Mouse (Mus musculus) heart, postnatal 36 days (tissue): ENCODE measurements at regions not wholly inside any gene's neighbourhood (a gene's known extent, or its start where the extent isn't known, plus 50 kb on each side); places are given as distances from the start of the nearest gene placed in this dataset.

Experiments used
- DNase-seq, 2 experiments: peaks; one replicate each; pipeline ENCODE4 v3.0.0; 2021 to 2022
- intact Hi-C: fragments of 180-260 bp; cut with DNase I; formaldehyde crosslinking; loops from one replicate; pipeline ENCODE4 v1.15.1; 2025

DNA sequence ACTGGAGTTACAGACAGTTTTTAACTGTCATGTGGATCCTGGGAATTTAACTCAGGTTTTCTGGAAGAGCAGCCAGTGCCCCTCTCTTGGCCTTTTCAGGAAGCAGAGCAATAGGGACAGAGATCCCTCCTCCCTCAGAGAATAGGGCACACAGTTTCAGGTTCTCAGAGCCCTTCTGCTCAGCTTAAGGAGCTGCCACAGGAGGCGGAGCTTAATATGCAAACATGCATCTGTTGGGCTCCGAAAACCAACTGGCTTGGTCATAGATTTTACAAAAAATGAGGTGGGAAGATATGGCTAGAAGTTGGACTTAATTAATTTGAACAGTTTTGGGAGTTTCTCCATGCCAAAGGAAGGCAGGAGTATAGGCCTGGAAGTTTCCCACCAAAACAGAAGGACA lies 61.9 kb upstream of the Znrf2 start:
- DNase-seq: no peak
- intact Hi-C loops: no loop called here

DNA sequence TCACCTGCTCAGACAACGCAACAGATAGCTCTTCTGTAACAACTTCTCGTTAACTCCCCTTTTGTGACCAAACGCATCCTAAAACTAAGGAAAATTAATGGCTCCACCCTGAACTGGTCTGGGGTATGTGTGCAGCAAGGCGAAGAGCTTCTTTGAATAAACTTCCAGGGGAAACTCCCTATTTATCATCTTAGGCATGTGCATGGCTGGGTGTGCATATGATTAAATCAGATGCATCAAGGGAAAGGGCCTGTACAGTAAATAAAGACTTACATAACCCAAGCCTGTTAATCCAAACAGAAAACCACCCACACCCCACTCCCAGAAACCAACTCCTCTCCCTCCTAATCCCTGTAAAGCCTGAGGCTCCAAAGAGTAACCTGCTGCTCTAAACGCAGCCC lies 59.2 kb upstream of the Znrf2 start:
- intact Hi-C loops: no loop called here
- no peak for DNase-seq

DNA sequence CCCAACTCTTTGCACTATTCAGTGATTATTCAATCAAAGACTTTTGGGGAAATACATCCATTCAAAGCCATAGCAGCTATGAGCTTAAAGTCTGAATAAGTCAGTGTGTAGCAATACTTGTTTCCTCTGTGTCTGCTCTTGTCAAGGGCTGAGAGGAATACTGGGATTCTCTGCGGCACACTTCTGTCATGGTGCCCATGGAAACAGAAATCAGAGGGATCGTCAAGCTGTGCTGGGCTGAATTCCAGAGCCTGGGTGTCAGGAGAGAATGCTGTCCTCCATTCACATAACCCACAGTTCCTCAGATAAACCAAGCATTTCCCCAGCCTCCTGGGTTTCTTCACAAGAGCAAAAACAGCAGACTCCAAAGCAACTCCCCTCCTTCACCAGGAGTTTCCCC lies 58.6 kb upstream of the Znrf2 start:
- intact Hi-C loops: no loop called here
- peak; percentile 23 to 27 for DNase-seq

DNA sequence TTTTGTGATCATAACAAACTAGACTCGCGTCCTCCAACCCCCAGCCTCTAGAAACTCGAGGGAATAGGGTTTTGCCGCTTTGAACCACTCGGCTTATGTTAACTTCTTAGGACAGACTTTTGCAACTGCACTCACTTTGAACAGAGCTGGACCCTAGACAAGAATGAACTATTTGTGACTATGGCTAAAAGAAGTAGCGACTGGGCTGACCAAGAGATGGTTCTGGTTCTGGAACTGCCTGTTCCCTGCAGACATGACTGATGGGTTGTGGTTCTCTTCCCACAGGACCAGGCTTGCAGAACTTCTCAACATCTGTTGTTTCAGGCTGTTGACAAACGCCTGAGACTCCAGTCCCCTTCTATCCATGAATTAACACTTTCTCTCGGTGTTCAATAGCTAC lies 57.5 kb upstream of the Znrf2 start:
- DNase-seq: no peak
- intact Hi-C loops: no loop called here

DNA sequence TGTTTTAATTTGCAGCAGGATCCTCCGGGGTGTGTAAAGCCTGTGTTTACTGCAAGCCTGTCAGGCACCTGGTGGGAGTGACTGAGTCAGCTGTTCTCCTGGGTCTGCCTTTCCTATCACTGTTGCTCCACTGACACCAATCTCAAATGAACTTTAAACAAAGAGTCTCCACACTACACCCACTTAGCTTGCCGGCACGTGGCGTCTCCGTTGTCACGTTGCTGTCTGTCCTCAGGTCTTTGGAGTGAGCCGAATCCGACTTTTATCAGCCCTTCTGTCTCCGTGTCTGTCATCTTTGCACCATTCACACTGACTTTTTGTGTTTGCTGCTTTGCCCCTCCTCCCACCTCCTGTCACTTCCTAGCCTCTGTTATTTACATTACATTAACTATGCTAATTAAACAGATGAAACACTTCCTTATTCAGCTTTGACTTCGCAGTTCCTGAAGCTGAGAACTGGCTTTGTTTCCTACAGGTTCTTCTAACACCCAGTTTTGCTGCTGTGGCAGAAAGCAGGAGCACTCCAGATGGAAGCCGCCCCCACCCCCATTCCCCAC lies 56.7 kb upstream of the Znrf2 start:
- no peak for DNase-seq
- intact Hi-C loops: no loop called here

DNA sequence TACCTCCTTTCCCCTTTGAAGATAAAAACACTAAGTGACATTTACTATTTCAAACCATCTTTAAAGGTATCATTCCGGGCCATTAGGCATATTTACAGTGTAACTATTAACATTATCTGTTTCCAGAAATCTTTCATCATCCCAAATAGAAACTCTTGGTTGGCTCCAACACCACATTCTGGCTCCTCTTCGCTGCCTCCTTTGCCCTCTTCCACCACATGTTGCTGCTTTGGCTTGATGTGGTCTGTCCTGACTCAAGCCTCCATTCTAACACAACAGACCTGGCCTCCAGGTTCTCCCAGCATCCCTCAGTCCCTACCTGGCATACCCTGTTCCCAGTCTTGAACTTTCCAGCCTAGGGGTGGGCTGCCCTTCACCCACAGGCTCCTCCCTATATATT lies 56.2 kb upstream of the Znrf2 start:
- intact Hi-C loops: no loop called here
- DNase-seq: no peak

DNA sequence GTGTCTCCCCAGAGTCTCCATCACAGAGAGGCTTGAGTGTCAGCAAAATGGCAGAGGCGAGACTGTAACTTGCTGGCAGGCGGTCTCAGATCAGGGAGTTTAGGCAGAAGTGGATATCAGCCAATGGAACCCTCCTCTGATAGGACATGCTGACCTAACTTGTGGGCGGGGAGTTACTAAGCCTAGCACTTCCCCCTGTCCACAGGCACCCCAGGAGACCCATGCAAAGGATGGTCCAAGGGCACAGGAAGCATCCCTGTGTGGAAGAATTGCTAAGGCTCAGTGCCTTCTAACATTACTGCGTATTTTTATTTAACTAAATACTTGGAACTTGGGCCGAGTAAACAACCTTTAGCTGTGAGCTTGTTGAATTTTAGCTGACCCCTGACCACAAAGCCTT lies 54.7 kb upstream of the Znrf2 start:
- DNase-seq: no peak
- intact Hi-C loops: no loop called here

DNA sequence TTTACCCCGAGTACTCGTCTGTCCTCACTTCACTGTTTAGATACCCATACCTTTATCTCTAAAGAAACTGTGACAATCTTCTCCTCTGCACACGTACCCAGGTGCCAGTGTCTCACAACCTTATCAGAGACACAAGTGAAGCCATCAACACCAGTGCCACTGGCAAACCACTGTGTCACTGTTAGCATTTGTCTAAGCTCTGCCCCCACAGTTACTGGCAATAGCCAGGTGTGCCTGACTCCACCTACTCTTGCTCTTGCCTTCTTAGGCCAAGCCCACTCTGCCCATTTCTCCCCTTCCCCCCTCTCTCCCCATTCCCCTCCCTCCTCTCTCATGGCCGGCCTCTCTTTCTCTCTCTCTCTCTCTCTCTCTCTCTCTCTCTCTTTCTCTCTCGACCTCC lies 54.2 kb upstream of the Znrf2 start:
- DNase-seq: no peak
- intact Hi-C loops: no loop called here

DNA sequence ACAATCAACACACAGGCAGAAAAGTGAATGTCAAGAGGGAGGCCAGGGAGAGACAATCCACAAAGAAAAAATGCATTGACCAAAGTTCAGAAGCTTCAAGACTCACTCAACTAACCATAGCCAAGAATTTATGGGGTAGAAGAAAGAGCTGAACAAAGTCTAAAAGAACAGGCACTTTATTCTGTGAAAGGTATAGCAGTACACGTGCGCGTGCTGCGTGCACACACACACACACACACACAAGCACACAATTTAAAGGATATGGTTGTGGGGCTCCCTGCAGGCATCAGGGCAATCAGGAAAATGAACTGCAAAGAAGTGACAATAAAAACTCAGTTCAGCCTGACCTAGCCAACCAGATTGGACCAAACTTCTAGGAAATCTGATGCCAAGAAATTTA lies 53.0 kb upstream of the Znrf2 start:
- intact Hi-C loops: no loop called here
- no peak for DNase-seq

DNA sequence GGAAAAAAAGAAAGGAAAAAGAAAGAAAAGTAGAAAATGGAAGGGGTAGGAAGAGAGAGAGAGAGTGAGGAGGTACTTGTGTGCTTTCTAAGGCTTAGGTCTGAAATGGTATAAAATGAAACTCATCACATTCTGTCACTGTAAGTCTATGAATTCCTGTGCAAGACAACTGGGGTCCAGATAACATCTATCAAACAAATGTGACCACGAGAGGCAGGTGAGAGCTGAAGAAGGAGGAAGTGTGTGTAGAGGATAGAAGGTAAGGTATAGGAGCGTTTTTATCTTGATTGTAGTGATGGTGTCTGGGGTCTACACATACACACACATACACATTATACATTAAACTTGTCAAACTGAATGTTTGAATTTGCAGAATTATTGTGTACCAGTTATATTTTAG lies 51.0 kb upstream of the Znrf2 start:
- no peak for DNase-seq
- intact Hi-C loops: no loop called here

DNA sequence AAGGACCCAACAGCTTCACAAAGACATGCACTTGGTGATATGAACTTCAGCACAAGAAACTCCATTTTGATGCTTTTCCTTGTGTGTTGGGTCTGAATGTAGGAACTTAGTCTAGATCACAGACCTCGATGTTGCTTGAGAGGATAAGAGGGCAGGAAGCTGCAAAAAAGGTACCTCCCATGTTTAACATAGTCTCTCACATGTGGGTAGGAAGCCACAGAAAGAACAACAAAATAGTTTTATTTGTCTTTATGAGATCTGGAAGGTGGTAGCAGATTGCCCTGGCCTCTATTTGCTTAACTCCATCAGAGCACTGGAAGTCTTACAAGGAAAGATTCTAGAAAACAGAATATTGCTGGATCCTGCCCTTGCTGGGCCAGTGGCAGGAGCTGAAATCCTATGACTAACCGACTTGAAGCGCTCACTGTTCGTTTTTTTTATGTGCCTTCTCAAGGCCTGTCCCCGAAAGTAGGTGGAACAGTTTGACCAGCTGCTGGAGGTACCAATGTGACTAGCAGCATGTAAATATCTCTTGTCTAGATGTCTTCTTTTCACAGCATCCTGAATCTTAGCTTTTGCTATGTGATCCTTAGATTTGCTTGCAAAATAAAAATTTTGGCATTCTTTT lies 50.1 kb upstream of the Znrf2 start:
- intact Hi-C loops: no loop called here
- no peak for DNase-seq
